Mouse (Mus musculus) embryonic facial prominence, embryonic 12.5 days (tissue): ENCODE measurements around the gene Ccdc187. TPM values are rescaled to one million over a fixed set of nuclear protein-coding genes. Genes with fewer than 3 reads are reported as not detected.
A peak's percentile ranks its signal among the peaks of the same experiment; 100 is the strongest.

Source experiments
- ATAC-seq: fragments of 200-750 bp; cut with Nextera tagmentation; 2 replicates; pipeline ENCODE4 v1.8.0; 2017; ENCODE audit not compliant: insufficient number of reproducible peaks, insufficient read depth, low FRiP score, low TSS enrichment
- H3K27ac ChIP-seq: fragments of 300-500 bp; sonication (generic); 2 replicates; pipeline ENCODE4 v1.5.1; 2016; ENCODE audit warnings: mild to moderate bottlenecking
- H3K27me3 ChIP-seq: fragments of 300-500 bp; sonication (generic); 2 replicates; pipeline ENCODE4 v1.6.1; 2016; ENCODE audit warnings: mild to moderate bottlenecking, moderate library complexity
- H3K36me3 ChIP-seq: fragments of 300-500 bp; sonication (generic); 2 replicates; pipeline ENCODE4 v1.6.1; 2016; ENCODE audit warnings: mild to moderate bottlenecking
- H3K4me1 ChIP-seq: fragments of 300-500 bp; sonication (generic); 2 replicates; pipeline ENCODE4 v1.6.1; 2016
- H3K4me2 ChIP-seq: fragments of 300-500 bp; sonication (generic); replicated peaks from 2 replicates; pipeline ENCODE4 v1.6.1; 2016; ENCODE audit warnings: mild to moderate bottlenecking, moderate library complexity
- H3K4me3 ChIP-seq: fragments of 300-500 bp; sonication (generic); 2 replicates; pipeline ENCODE4 v1.5.1; 2016; ENCODE audit warnings: mild to moderate bottlenecking
- H3K9ac ChIP-seq: fragments of 300-500 bp; sonication (generic); 2 replicates; pipeline ENCODE4 v1.6.1; 2016; ENCODE audit warnings: mild to moderate bottlenecking, moderate library complexity
- H3K9me3 ChIP-seq: fragments of 300-500 bp; sonication (generic); 2 replicates; pipeline ENCODE4 v1.6.1; 2016; ENCODE audit warnings: mild to moderate bottlenecking, moderate library complexity
- whole genome bisulfite sequencing: fragments of 180-500 bp; shearing (Covaris S2); methylation state at CpG from one replicate; pipeline ENCODE4 v1.1.7; 2016; 5-methylcytosine and 5-hydroxymethylcytosine counted together
- polyA plus RNA-seq: library from polyadenylated mRNA; unstranded; fragments of >200 nt; fragmentation: Nextera tagmentation; extraction: Ambion mirVana; gene quantifications from 2 replicates; pipeline ENCODE4 v1.2.1, GENCODE M21; 2016

Ccdc187 gene
- polyA plus RNA-seq, 1 experiment from 2014 or later: 0.18 TPM

- 1% methylated on average over 77 of the region's 77 CpGs for WGBS
- Histone ChIP-seq H3K36me3 (no peaks in the 10 kb centered on the region), H3K4me2 (peak overlapping the region; percentile 22), H3K9me3 (no peaks in the 10 kb centered on the region), H3K27me3 (peaks cover 99% of the 10 kb centered on the region), H3K27ac (no peak overlapping the region), H3K4me1 (peaks cover 11% of the 10 kb centered on the region), H3K9ac (no peak overlapping the region), H3K4me3 (peak overlapping the region; percentile 12)
- ATAC-seq: no peak
Measured at GRCm38 (mm10) chr2:26201926-26202848, 92.2 kb downstream of the Ccdc187 start.

- Histone ChIP-seq H3K9ac (no peak overlapping the region), H3K4me1 (peaks cover 8% of the 10 kb centered on the region), H3K4me3 (no peak overlapping the region), H3K36me3 (no peaks in the 10 kb centered on the region), H3K4me2 (0 out of 2 replicates have a peak overlapping the region, but pooled peaks have one; percentile 10), H3K27me3 (peaks cover 96% of the 10 kb centered on the region), H3K27ac (no peak overlapping the region), H3K9me3 (no peaks in the 10 kb centered on the region)
- ATAC-seq: 0 out of 2 replicates have a peak, but pooled peaks have one; percentile 7
- WGBS: 2% methylated on average over 10 of the region's 10 CpGs
Measured at GRCm38 (mm10) chr2:26198488-26198887, 95.9 kb downstream of the Ccdc187 start.

- Histone ChIP-seq H3K4me3 (no peak overlapping the region), H3K36me3 (no peaks in the 10 kb centered on the region), H3K4me2 (no peak overlapping the region), H3K4me1 (peaks cover 12% of the 10 kb centered on the region), H3K27me3 (peaks cover 80% of the 10 kb centered on the region), H3K9me3 (no peaks in the 10 kb centered on the region), H3K27ac (no peak overlapping the region), H3K9ac (no peak overlapping the region)
- WGBS: 33% methylated on average over 7 of the region's 7 CpGs
- no peak for ATAC-seq
Measured at GRCm38 (mm10) chr2:26194552-26195339, 99.6 kb downstream of the Ccdc187 start.

Other genes starting within 250 kb of the Ccdc187 start
- 6.8 and 7.7 TPM in 2 replicates for gene Nacc2, start 171.3 kb downstream of the Ccdc187 start, polyA plus RNA-seq
- 1.3 and 3.1 TPM in 2 replicates for gene Lhx3, start 86.3 kb downstream of the Ccdc187 start, polyA plus RNA-seq
- 17.9 and 19.5 TPM in 2 replicates for gene Qsox2, start 57.0 kb downstream of the Ccdc187 start, polyA plus RNA-seq
- 82.6 and 91.1 TPM in 2 replicates for gene Gpsm1, start 21.0 kb upstream of the Ccdc187 start, polyA plus RNA-seq
- 31.8 and 33.1 TPM in 2 replicates for gene Dnlz, start 57.6 kb upstream of the Ccdc187 start, polyA plus RNA-seq
- gene Card9, start 66.4 kb upstream of the Ccdc187 start, polyA plus RNA-seq: 0.87 and 0.97 TPM in 2 replicates
- gene Snapc4, start 86.1 kb upstream of the Ccdc187 start, polyA plus RNA-seq: 39.2 and 42.7 TPM in 2 replicates
- 184 and 188 TPM in 2 replicates for gene Entr1, start 94.8 kb upstream of the Ccdc187 start, polyA plus RNA-seq
- gene Pmpca, start 94.8 kb upstream of the Ccdc187 start, polyA plus RNA-seq: 108 and 112 TPM in 2 replicates
- 30.1 and 31.5 TPM in 2 replicates for gene Inpp5e, start 114.6 kb upstream of the Ccdc187 start, polyA plus RNA-seq
- gene Sec16a, start 150.7 kb upstream of the Ccdc187 start, polyA plus RNA-seq: 26.2 and 28.3 TPM in 2 replicates
- 16.4 and 20.3 TPM in 2 replicates for gene Notch1, start 222.1 kb upstream of the Ccdc187 start, polyA plus RNA-seq